Mouse (Mus musculus): Measurements from ENCODE around the gene Cyth1. TPM values are rescaled to one million over a fixed set of nuclear protein-coding genes. Genes with fewer than 3 reads are reported as not detected.

The Cyth1 gene
- polyA plus RNA-seq (2012; rRNA removed), result 89.8 and 93.9 TPM in 2 replicates

- TF ChIP-seq CTCF (IDR thresholded peaks at IDR 0.05; ENCODE audit: borderline replicate concordance, insufficient read depth, low read depth, low read length) (no peak), POLR2A (IDR thresholded peaks at IDR 0.05; ENCODE audit: borderline replicate concordance, insufficient read depth, low read length) (peak; percentile 63)
- peaks cover 8% of the 10 kb centered on the region for H3K4me1 ChIP-seq (ENCODE audit: control insufficient read depth, insufficient read depth, low read length)
- peak within 1 kb of the TSS; percentile 71 for H3K27ac ChIP-seq (ENCODE audit: insufficient read depth, low read length)
- under 1% methylated on average over 86 of the region's 86 CpGs for WGBS
- H3K4me3 ChIP-seq (replicated peaks; ENCODE audit: insufficient read depth, low read depth, low read length), result peak within 1 kb of the TSS; percentile 75
- no peaks in the 10 kb centered on the region for H3K27me3 ChIP-seq (ENCODE audit: control insufficient read depth, insufficient read depth, low read length)
- peak; percentile 98 to 99 for DNase-seq
These were observed at the start of gene Cyth1 for GRCm38 (mm10) chr11:118248150-118249011. Gene Cyth1 (minus strand): TSS chr11:118248592.

GRCm38 (mm10) chr11:118297967-118298366, 49.6 kb upstream of the Cyth1 start:
- no peak overlapping the region for H3K27ac ChIP-seq (ENCODE audit: insufficient read depth, low read length)
- H3K27me3 ChIP-seq (ENCODE audit: control insufficient read depth, insufficient read depth, low read length), result no peaks in the 10 kb centered on the region
- TF ChIP-seq POLR2A (IDR thresholded peaks at IDR 0.05; ENCODE audit: borderline replicate concordance, insufficient read depth, low read length) (no peak), CTCF (IDR thresholded peaks at IDR 0.05; ENCODE audit: borderline replicate concordance, insufficient read depth, low read depth, low read length) (no peak)
- DNase-seq, result no peak
- H3K4me3 ChIP-seq (replicated peaks; ENCODE audit: insufficient read depth, low read depth, low read length), result no peak overlapping the region
- no peaks in the 10 kb centered on the region for H3K4me1 ChIP-seq (ENCODE audit: control insufficient read depth, insufficient read depth, low read length)
- WGBS, result 79% methylated on average over 3 of the region's 3 CpGs

GRCm38 (mm10) chr11:118295026-118295425, 46.6 kb upstream of the Cyth1 start:
- Histone ChIP-seq H3K27ac (ENCODE audit: insufficient read depth, low read length) (no peak overlapping the region), H3K4me3 (replicated peaks; ENCODE audit: insufficient read depth, low read depth, low read length) (no peak overlapping the region), H3K27me3 (ENCODE audit: control insufficient read depth, insufficient read depth, low read length) (no peaks in the 10 kb centered on the region), H3K4me1 (ENCODE audit: control insufficient read depth, insufficient read depth, low read length) (no peaks in the 10 kb centered on the region)
- DNase-seq, result no peak
- no peak for TF ChIP-seq CTCF (IDR thresholded peaks at IDR 0.05; ENCODE audit: borderline replicate concordance, insufficient read depth, low read depth, low read length)
- TF ChIP-seq POLR2A (IDR thresholded peaks at IDR 0.05; ENCODE audit: borderline replicate concordance, insufficient read depth, low read length), result no peak
- 28% methylated on average over 2 of the region's 2 CpGs for WGBS

- H3K4me3 ChIP-seq (replicated peaks; ENCODE audit: insufficient read depth, low read depth, low read length), result no peak overlapping the region
- 0 out of 2 replicates have a peak, but pooled peaks cover 1% of the 10 kb centered on the region for H3K4me1 ChIP-seq (ENCODE audit: control insufficient read depth, insufficient read depth, low read length)
- H3K27ac ChIP-seq (ENCODE audit: insufficient read depth, low read length), result no peak overlapping the region
- no peaks in the 10 kb centered on the region for H3K27me3 ChIP-seq (ENCODE audit: control insufficient read depth, insufficient read depth, low read length)
- TF ChIP-seq CTCF (IDR thresholded peaks at IDR 0.05; ENCODE audit: borderline replicate concordance, insufficient read depth, low read depth, low read length) (no peak), POLR2A (IDR thresholded peaks at IDR 0.05; ENCODE audit: borderline replicate concordance, insufficient read depth, low read length) (no peak)
- DNase-seq, result no peak
- WGBS, result 36% methylated on average over 6 of the region's 6 CpGs
These were observed 44.3 kb upstream of the Cyth1 start for GRCm38 (mm10) chr11:118292671-118293070.

GRCm38 (mm10) chr11:118289999-118290889, 41.9 kb upstream of the Cyth1 start, which contains the start of gene Usp36:
Gene Usp36 (minus strand): TSS chr11:118290244.
- TF ChIP-seq CTCF (IDR thresholded peaks at IDR 0.05; ENCODE audit: borderline replicate concordance, insufficient read depth, low read depth, low read length) (no peak), POLR2A (IDR thresholded peaks at IDR 0.05; ENCODE audit: borderline replicate concordance, insufficient read depth, low read length) (peak; percentile 99)
- Histone ChIP-seq H3K27ac (ENCODE audit: insufficient read depth, low read length) (peak within 1 kb of the TSS; percentile 64), H3K4me1 (ENCODE audit: control insufficient read depth, insufficient read depth, low read length) (peaks cover 4% of the 10 kb centered on the region; the same call in 1 of the 2 replicates), H3K27me3 (ENCODE audit: control insufficient read depth, insufficient read depth, low read length) (no peaks in the 10 kb centered on the region), H3K4me3 (replicated peaks; ENCODE audit: insufficient read depth, low read depth, low read length) (peak within 1 kb of the TSS; percentile 84)
- peak; percentile 100 for DNase-seq
- WGBS, result under 1% methylated on average over 68 of the region's 68 CpGs

GRCm38 (mm10) chr11:118289562-118289961, 41.2 kb upstream of the Cyth1 start:
- no peak for TF ChIP-seq POLR2A (IDR thresholded peaks at IDR 0.05; ENCODE audit: borderline replicate concordance, insufficient read depth, low read length)
- TF ChIP-seq CTCF (IDR thresholded peaks at IDR 0.05; ENCODE audit: borderline replicate concordance, insufficient read depth, low read depth, low read length), result no peak
- Histone ChIP-seq H3K27ac (ENCODE audit: insufficient read depth, low read length) (peak overlapping the region; percentile 59), H3K4me3 (replicated peaks; ENCODE audit: insufficient read depth, low read depth, low read length) (peak overlapping the region; percentile 84), H3K27me3 (ENCODE audit: control insufficient read depth, insufficient read depth, low read length) (no peaks in the 10 kb centered on the region), H3K4me1 (ENCODE audit: control insufficient read depth, insufficient read depth, low read length) (peaks cover 4% of the 10 kb centered on the region; the same call in 1 of the 2 replicates)
- WGBS, result under 1% methylated on average over 22 of the region's 22 CpGs
- no peak for DNase-seq

GRCm38 (mm10) chr11:118289037-118289511, 40.7 kb upstream of the Cyth1 start:
- Histone ChIP-seq H3K27me3 (ENCODE audit: control insufficient read depth, insufficient read depth, low read length) (no peaks in the 10 kb centered on the region), H3K4me1 (ENCODE audit: control insufficient read depth, insufficient read depth, low read length) (peaks cover 4% of the 10 kb centered on the region; the same call in 1 of the 2 replicates), H3K4me3 (replicated peaks; ENCODE audit: insufficient read depth, low read depth, low read length) (peak overlapping the region; percentile 84), H3K27ac (ENCODE audit: insufficient read depth, low read length) (peak overlapping the region; percentile 4; the same call in 1 of the 2 replicates)
- DNase-seq, result peak; percentile 28 to 45
- WGBS, result 1% methylated on average over 16 of the region's 16 CpGs
- no peak for TF ChIP-seq CTCF (IDR thresholded peaks at IDR 0.05; ENCODE audit: borderline replicate concordance, insufficient read depth, low read depth, low read length)
- no peak for TF ChIP-seq POLR2A (IDR thresholded peaks at IDR 0.05; ENCODE audit: borderline replicate concordance, insufficient read depth, low read length)
